Mouse (Mus musculus) c-Kit-positive CD71-positive TER-119-positive erythroid progenitor cells, embryonic 14.5 days (primary cell): ENCODE data around the gene Ell2.

Source experiments
- DNase-seq: peaks from one replicate; pipeline ENCODE4 v3.0.0-alpha.2; 2013; ENCODE audit warnings: low spot score

The Ell2 gene

DNA sequence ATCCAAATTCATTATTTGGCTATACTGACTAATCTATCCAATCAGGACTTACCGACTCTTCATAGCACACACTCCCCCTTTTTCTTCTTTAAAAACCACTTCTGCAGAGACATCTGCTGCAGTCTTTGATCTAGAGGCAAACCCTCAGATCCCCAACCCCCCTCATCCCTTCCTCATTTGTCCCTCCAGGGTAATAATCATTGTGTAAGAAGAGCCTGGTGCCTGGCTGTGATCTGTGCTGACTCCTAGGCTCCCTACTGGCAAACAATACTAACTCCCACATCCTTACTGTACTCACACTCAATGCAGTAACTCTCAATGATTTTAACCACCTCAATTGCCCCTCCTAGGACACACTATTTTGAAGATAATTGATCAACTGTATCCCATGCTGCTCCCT is 103.4 kb downstream of the Ell2 start:
- DNase-seq = no peak

DNA sequence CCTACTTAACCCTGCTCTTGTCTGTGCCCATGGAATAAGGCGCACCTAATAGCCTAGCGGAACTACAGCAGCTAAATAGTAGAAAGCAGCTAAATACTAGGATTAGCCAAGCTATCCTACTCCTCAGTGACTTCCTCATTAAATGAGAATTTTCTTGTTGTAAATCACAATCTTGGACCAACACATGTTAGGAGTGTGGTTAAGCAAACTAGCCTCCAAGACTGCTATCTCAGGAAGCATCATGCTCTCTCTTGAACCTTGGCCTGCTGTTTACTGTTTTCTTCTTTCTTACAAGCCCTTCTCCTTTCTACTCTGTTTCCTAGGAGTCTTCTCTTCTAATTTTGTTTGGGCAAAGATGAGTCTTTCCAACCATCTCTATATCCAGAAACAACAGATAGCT is 110.6 kb downstream of the Ell2 start:
- no peak for DNase-seq

DNA sequence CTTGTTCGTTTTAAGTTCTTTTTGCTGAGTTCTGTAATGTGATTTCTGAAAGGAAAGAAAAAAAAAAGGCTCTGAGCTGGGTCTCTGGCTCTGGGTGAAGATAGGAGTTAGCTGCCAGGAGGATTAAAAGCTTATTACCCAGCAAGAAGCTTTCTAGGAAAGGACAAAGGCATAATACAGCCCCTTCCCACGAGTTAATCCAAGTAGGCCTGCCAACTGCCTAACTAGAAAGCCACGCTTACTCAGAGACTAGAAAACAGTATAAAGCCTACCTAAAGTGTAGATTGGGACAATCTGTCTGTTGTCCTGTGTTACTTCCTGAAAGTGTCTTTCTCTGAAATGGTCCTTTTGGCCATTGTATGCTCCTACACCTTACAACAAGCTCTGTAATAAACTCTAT is 111.9 kb downstream of the Ell2 start:
- no peak for DNase-seq

- DNase-seq = no peak
Measured at GRCm38 (mm10) chr13:75818945-75819706, 112.6 kb downstream of the Ell2 start.

DNA sequence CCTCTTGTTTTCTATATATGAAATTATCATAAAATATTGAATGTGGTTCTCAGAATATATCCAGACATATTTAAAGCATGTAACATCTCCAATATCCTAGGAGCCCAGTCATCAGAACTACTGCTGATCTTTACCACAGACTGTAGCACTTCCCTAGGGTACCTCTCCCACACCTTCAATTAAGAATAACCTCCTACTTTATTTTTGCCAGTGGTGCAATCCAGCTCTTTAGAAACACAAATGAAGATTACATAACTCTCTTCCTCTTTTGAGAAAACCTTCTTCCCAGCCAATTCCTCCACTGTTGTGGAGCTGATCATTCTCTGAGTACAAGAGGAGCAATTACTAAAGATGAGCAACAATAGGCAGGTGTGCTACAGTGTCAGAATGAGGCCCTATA is 113.3 kb downstream of the Ell2 start:
- no peak for DNase-seq
